Mouse (Mus musculus) layer of hippocampus, adult 2 months (tissue): ENCODE data around the gene Gm3880. TPM values are rescaled to one million over a fixed set of nuclear protein-coding genes. Genes with fewer than 3 reads are reported as not detected.
"Not testable (repeated sequence)": the region's sequence is repeated elsewhere in the genome, so short reads cannot be mapped to it uniquely, and the experiment has no call there.

ENCODE experiments used
- DNase-seq, 2 experiments: peaks; one replicate each; pipeline ENCODE4 v3.0.0; 2022; ENCODE audit warnings: low spot score in 2 of 2
- H3K27ac ChIP-seq: fragments of 200-600 bp; 2 replicates; pipeline ENCODE4 v1.8.1; 2022
- H3K4me3 ChIP-seq: fragments of 200-600 bp; 2 replicates; pipeline ENCODE4 v1.8.1; 2022; ENCODE audit warnings: mild to moderate bottlenecking
- CTCF ChIP-seq: fragments of 200-600 bp; conservative IDR thresholded peaks from 2 replicates; pipeline ENCODE4 v1.8.1; 2022; ENCODE audit warnings: antibody characterized with exemption, mild to moderate bottlenecking, moderate library complexity
- long read RNA-seq, 2 experiments: library from polyadenylated mRNA; stranded (forward); transcript quantifications; one replicate each; pipeline ENCODE4 v2.0.0; 2021; ENCODE audit warnings: borderline mapping rate in 2 of 2
- total RNA-seq, 2 experiments: library from RNA; stranded (reverse); gene quantifications; 2 replicates each; pipeline ENCODE4 v1.2.3; 2021

The Gm3880 gene
- total RNA-seq: not detected
- long read RNA-seq, experiment 1: 0 reads
- long read RNA-seq, experiment 2: 0 reads

DNA sequence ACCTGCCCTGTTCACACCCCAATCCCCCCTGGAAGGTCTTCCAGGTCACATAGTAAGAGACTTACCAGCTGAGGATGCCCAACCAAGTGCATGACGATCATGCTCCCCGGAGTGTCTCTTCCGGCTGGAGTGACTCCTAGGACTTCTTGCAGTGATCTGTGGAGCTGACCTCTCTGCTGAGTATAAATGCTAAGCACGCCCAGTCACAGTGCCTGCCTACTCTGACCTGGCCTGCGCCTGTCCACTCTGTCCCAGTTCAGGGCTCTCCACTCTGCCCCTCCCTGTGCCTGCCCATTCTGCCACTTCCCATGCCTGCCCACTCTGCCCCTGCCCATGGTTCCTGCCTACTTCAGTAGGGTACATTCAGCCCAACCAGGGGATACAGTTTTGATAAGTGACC is at the start of gene Gm3880:
Gene Gm3880, minus strand, starts transcription at position 101 of the 400 bp plus-strand sequence.
- DNase-seq, H3K27ac ChIP-seq, H3K4me3 ChIP-seq: not testable (repeated sequence)

DNA sequence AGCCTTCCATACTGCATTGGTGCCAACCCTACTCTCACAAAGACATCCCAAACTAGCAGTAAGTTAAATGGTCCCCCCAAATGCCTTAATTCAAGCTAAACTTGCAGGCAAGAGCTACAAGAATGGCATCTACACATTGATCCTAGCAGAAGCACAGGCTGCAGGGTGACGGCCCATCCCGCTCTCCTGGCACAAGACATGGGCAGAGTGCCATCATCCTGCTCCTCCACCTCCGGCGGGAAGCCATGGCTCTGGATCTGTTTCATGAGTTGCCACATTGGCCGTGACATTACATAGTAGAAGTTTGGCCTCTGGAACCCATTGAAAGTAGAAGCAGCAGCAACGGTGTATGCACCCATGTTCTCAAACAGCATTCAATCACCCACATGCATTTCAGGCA is 37.5 kb upstream of the Gm3880 start:
- H3K4me3 ChIP-seq: not testable (repeated sequence)

DNA sequence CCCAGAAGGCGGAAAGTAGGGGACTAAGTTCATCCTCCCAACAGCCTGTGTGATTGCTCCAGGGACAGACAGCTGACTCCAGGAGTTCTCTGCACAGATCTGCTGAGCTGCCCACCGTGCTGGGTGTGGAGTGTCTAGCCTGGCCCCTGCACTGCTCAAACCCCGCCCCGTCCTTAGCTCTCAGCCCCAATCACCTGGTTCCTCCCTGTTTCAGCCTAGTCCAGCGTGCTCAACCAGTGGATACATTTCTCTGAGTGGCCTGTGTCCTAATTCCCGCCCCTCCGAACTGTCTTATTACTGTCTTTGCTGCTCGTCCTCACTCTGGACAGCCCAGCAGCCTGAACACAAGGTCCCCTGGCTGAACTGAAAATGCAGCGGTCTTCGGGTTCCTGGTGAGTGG is 20.8 kb upstream of the Gm3880 start, which contains the start of the genes Gm9112 and Dmrtc1b:
Gene Gm9112, minus strand, starts transcription at position 101 of the 400 bp plus-strand sequence.
Gene Dmrtc1b, plus strand, starts transcription at position 331 of the 400 bp plus-strand sequence.
- H3K4me3 ChIP-seq, DNase-seq, H3K27ac ChIP-seq: not testable (repeated sequence)

More for the DNA sequence above, 37.5 kb upstream of the Gm3880 start:
- not testable (repeated sequence) for H3K27ac ChIP-seq, DNase-seq

DNA sequence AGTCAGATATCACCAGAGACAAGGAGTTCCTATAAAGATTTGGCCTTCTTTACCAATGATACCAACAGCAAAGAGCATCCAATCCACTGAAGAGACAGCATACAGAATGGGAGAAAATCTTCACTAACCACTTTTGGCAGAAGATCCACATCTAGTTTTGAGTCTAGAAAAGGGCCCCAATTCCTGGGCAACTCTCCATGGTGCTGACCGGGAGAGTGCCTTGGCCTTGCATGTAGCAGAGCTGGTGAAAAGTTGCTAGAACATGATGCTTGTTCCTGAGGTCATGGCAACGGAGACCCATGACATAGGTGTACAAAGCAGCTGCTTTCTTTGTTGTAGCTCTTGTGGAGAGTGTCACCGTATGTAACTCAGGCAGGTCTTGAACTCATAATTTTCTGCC is 13.9 kb upstream of the Gm3880 start:
- not testable (repeated sequence) for H3K27ac ChIP-seq, H3K4me3 ChIP-seq, DNase-seq

DNA sequence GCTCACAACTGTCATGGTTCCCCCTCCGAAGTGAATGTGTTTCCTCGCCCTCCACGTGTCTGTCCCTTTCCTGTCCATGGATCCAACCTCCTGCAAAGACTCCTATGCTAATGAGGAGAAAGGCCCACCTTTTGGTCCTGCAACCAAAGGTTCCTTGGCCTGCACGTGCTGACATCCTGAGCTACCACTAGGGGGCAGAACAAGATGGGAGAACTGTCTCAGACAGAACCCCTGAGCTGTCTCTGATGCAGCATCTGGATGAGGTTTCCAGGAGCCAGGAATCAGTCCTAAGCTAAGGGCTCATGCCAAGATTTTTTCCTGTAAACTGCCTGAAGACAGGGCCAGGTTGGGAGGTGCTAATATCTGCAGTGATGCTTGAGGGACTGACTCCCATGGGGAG is 2.5 kb upstream of the Gm3880 start:
- H3K4me3 ChIP-seq, H3K27ac ChIP-seq: not testable (repeated sequence)
- DNase-seq: peak; percentile 21 to 38
- TF ChIP-seq CTCF: peak; percentile 71

DNA sequence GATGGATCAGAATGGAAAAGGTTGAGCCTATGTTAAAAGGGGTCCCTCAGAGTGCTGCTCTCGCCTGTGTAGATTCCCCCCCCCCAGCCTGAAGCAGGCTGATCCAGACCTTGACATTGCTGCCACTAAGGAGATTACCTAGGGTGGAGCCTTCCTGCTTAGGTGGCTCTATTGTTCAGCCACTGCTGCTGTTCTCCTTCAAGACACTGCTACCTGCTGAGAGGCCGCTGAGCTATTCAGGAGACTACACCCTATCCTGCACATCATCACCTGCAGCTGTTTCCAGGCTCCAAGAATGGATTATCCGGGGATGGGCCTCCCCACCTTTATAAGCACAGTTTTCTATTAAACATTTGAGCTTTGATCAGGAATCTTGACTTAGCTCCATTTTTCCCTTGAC is 2.1 kb downstream of the Gm3880 start:
- H3K27ac ChIP-seq, DNase-seq, H3K4me3 ChIP-seq: not testable (repeated sequence)

DNA sequence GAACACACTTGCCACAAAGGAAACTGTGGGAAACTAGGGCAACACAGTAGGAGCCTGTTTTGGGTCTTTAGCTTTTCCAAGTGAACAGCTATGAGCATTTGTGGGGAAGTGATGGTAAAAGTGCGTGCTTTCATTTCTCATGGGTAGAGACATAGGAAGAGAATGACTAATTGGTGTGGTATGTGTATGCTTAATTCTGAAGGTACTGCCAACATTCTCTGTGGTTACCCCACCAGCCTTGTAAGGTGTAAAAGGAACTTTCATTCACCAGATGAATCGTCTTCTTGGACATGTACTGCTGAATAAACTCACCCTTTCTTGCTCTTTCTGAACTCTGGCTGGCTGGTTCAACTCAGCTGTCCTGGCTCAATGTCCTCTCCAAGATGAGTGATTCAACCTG is 20.1 kb downstream of the Gm3880 start:
- Histone ChIP-seq H3K4me3 (no peak overlapping the region), H3K27ac (no peak overlapping the region)
- TF ChIP-seq CTCF: no peak
- DNase-seq: no peak

DNA sequence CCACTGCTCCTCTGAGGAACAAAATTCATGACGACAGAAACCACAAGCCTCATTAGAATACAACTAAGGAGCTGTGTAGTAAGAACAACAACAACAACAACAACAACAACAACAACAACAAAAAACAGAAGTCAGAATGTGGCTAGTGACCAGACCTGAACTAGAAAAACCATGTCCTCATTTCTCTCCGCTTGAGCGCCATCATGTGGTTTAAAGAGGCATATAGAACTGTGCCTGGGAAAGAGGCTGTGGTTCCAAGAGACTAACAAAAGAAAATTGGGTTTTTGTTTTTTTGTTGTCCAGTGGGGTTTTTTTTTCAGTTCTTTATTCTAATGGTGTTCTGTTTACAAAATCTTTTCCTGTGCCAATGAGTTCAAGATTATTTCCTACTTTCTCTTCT is 26.1 kb downstream of the Gm3880 start:
- peak; percentile 8 to 25 for DNase-seq
- H3K27ac ChIP-seq: no peak overlapping the region
- H3K4me3 ChIP-seq: no peak overlapping the region
- TF ChIP-seq CTCF: peak; percentile 77

DNA sequence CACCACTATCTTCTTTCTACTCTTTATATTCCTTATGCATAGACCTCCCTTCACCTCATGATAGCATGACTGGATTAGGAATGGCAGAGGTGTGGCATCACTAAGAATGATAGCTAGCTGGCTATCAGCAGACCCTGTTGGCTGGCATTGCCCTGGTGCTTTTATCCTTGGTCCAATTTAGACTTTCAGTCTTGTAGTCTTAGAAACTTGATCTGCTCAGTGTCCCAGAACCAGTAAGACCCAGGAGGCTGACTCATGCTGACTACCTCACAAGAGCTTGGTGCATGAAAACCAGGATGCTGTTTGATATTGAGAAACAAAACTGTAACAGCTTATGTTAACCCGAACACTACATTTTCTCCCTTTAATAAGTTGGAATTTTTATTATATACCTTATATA is 41.1 kb downstream of the Gm3880 start:
- Histone ChIP-seq H3K27ac (no peak overlapping the region), H3K4me3 (no peak overlapping the region)
- no peak for TF ChIP-seq CTCF
- DNase-seq: no peak

DNA sequence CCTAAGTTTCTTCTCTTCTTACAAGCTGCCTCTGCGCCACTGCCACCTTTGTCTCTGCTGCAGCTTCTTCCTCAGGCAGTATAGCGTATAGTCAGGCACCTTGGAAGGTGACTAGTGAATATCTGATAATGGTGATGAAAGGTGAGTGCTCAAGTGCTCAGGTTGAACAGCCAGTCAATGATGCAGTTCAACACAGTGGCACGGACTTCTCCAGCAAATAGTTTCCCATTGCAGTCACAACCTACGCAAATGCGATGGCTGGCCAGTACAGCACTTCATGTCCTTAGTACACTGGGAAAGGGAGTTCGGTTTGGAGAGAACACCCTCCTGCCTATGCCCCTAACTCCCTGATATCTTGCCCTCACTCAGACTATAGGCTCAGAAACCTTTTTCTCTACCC is 41.6 kb downstream of the Gm3880 start:
- no peak for DNase-seq
- Histone ChIP-seq H3K4me3 (no peak overlapping the region), H3K27ac (peak overlapping the region; percentile 78)
- TF ChIP-seq CTCF: no peak

DNA sequence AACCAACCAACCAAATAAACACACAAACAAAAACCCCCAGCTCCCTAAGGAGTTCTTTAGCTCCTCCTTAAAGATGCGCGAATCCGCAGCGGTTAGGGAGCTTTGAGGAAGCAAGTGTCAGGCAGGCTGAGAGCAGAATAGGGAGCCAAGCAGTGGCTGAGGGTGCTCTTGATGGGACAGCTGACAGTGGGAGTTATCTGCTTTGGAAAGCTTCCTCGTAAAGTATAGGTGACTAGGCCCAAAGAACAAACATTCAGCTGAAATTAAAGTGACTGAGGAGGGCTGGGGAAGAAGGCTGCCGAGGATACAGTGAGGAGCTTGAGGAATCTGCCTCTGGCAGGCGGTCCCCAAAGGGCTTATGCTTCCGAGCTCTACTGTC is 42.2 kb downstream of the Gm3880 start:
- peak overlapping the region; percentile 78 for H3K27ac ChIP-seq

DNA sequence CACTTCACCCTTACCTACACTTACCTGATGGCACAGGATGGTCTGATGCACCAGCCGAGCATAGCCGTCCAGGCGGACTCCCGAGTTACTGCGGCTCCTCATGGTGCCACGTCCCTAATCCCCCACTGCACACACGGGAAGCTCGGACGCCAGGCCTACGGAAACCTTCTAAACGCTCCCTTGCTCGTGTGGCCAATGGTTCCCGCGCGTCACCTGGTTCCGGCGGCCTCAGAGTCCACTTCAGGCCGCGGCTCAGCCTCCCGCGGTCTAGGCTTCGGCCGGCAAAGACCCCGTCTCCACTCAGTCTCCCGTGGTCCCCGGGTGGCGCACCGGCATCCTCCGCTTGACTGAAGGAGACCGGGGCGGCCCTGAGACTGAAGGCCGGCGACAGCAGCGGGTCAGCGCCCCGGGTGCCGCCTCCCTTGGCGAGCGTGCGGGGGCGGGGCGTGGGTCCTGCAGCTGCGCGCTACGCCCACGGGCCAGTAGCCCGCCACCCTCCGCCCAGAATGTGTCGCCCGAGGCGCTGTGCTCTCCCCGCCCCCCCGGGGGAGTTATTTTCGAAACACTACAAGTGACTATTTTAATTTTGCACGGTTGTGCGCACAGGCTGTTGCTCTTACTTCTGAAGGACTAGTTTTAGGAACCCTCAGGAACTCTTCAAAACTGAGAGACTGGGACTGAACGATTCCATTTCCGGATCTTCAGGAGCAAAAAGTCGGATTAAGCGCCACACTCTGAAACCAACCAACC is 42.8 kb downstream of the Gm3880 start, which contains the start of gene Phka1:
Gene Phka1, minus strand, starts transcription at position 424 of the 750 bp plus-strand sequence.
- Histone ChIP-seq H3K4me3 (peak within 1 kb of the TSS; percentile 64), H3K27ac (peak within 1 kb of the TSS; percentile 78)
- DNase-seq: peak; percentile 47 to 58
- TF ChIP-seq CTCF: no peak; the same call in 1 of the 2 replicates

More for the DNA sequence above, 42.2 kb downstream of the Gm3880 start:
- TF ChIP-seq CTCF: no peak
- DNase-seq: no peak
- H3K4me3 ChIP-seq: peak overlapping the region; percentile 64

Other genes starting within 250 kb of the Gm3880 start
- 10 to 100 TPM; 20.9 to 21.0 TPM for gene Hdac8, start 181.6 kb downstream of the Gm3880 start, total RNA-seq
- gene Phka1, start 42.7 kb downstream of the Gm3880 start, total RNA-seq: 10 to 100 TPM; 24.2 to 26.8 TPM
- not detected for gene Gm9112, start 20.7 kb upstream of the Gm3880 start, total RNA-seq
- gene Dmrtc1b, start 20.9 kb upstream of the Gm3880 start, total RNA-seq: not detected
- not detected for gene Dmrtc1c1, start 116.0 kb upstream of the Gm3880 start, total RNA-seq
- not detected for gene Dmrtc1c2, start 167.6 kb upstream of the Gm3880 start, total RNA-seq
- not detected for gene 1700031F05Rik, start 181.0 kb upstream of the Gm3880 start, total RNA-seq
- gene Dmrtc1a, start 221.7 kb upstream of the Gm3880 start, total RNA-seq: 1 to 10 TPM; 5.6 to 6.6 TPM
- gene 1700011M02Rik, start 221.9 kb upstream of the Gm3880 start, total RNA-seq: not detected
- gene 1700018G05Rik, start 241.4 kb upstream of the Gm3880 start, total RNA-seq: not detected